Mouse (Mus musculus) liver, embryonic 16.5 days (tissue): Measurements from ENCODE around the gene Cntd1. TPM values are rescaled to one million over a fixed set of nuclear protein-coding genes. Genes with fewer than 3 reads are reported as not detected.

Source experiments
- ATAC-seq: fragments of 200-750 bp; cut with Nextera tagmentation; 2 replicates; pipeline ENCODE4 v1.8.0; 2017; ENCODE audit warnings: low read depth, mild to moderate bottlenecking, moderate number of reproducible peaks, moderate library complexity
- H3K27ac ChIP-seq: fragments of 300-500 bp; sonication (generic); 2 replicates; pipeline ENCODE4 v1.5.1; 2014; ENCODE audit warnings: mild to moderate bottlenecking, low read length
- H3K27me3 ChIP-seq: fragments of 300-500 bp; sonication (generic); 2 replicates; pipeline ENCODE4 v1.6.1; 2014; ENCODE audit warnings: low read depth, low read length, mixed read lengths; ENCODE audit not compliant: control insufficient read depth, insufficient read depth
- H3K36me3 ChIP-seq: fragments of 300-500 bp; sonication (generic); 2 replicates; pipeline ENCODE4 v1.6.1; 2014; ENCODE audit warnings: mild to moderate bottlenecking; ENCODE audit not compliant: control insufficient read depth, insufficient read depth
- H3K4me1 ChIP-seq: fragments of 300-500 bp; sonication (generic); 2 replicates; pipeline ENCODE4 v1.6.1; 2014; ENCODE audit warnings: low read depth, low read length, mixed read lengths; ENCODE audit not compliant: control insufficient read depth
- H3K4me2 ChIP-seq: fragments of 300-500 bp; sonication (generic); 2 replicates; pipeline ENCODE4 v1.6.1; 2014; ENCODE audit warnings: low read depth, low read length, mixed read lengths
- H3K4me3 ChIP-seq: fragments of 300-500 bp; sonication (generic); 2 replicates; pipeline ENCODE4 v1.5.1; 2014; ENCODE audit warnings: low read depth, mild to moderate bottlenecking, low read length
- H3K9ac ChIP-seq: fragments of 300-500 bp; sonication (generic); 2 replicates; pipeline ENCODE4 v1.6.1; 2014; ENCODE audit warnings: low read depth, low read length
- H3K9me3 ChIP-seq: fragments of 300-500 bp; sonication (generic); replicated peaks from 2 replicates; pipeline ENCODE4 v1.6.1; 2016; ENCODE audit warnings: low read length; ENCODE audit not compliant: control insufficient read depth
- WGBS: fragments of 180-500 bp; shearing (Covaris S2); extraction: QIAGEN DNeasy Blood & Tissue Kit; methylation state at CpG from one replicate; pipeline ENCODE4 v1.1.7; 2014; ENCODE audit not compliant: insufficient replicate concordance; 5-methylcytosine and 5-hydroxymethylcytosine counted together
- polyA plus RNA-seq: library from polyadenylated mRNA; unstranded; fragments of >200 nt; fragmentation: Nextera tagmentation; extraction: Ambion mirVana; gene quantifications from 2 replicates; pipeline ENCODE4 v1.2.1, GENCODE M21; 2015

Gene Cntd1
- polyA plus RNA-seq, 1 experiment from 2014 or later, result 0.70 TPM

DNA sequence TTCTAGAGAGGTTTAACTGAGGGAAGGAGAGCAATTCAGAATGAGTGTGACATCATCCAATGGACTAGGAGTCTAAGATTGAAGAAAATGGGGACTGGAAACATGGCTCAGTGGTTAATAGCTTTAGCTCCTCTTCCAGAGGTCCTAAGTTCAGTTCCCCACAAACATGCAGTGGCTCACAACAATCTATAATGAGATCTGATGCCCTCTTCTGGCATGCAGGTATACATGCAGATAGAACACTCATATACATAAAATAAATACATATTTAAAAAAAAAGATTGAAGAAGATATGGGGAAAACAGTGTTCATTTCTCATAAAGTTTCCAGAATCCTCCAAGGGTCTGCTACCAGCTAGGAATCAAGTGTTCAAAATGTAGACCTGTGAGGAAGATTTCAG, 43.4 kb upstream of the Cntd1 start:
- Histone ChIP-seq H3K27ac (no peak overlapping the region), H3K9ac (no peak overlapping the region), H3K9me3 (no peaks in the 10 kb centered on the region), H3K4me2 (no peak overlapping the region), H3K4me3 (no peak overlapping the region), H3K36me3 (no peaks in the 10 kb centered on the region), H3K27me3 (peaks cover 15% of the 10 kb centered on the region), H3K4me1 (no peaks in the 10 kb centered on the region; the same call in 1 of the 2 replicates)
- ATAC-seq, result no peak

DNA sequence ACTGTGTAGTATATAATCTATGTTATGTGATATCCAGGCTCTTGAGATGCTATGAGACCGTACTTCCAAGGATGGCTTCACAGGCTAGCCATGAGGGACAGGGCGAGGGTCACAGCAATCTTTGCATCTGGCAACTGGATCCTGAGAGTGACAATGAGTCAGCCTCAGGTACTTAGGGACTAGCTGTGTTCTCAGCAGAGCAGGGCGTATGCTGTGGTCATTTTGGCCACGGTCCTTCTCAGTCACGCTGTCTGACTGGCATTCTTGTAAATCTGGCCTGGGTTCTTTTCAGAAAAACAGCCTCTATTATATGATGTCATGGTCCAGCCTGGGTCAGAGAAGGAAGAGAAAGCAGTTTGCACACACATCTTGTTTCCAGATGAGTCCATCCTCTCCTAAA, 42.0 kb upstream of the Cntd1 start:
- Histone ChIP-seq H3K36me3 (no peaks in the 10 kb centered on the region), H3K9ac (no peak overlapping the region), H3K4me3 (no peak overlapping the region), H3K4me2 (no peak overlapping the region), H3K27ac (no peak overlapping the region), H3K4me1 (no peaks in the 10 kb centered on the region; the same call in 1 of the 2 replicates), H3K27me3 (peaks cover 4% of the 10 kb centered on the region), H3K9me3 (no peaks in the 10 kb centered on the region)
- 75% methylated on average over 5 of the region's 5 CpGs for WGBS
- ATAC-seq, result no peak

DNA sequence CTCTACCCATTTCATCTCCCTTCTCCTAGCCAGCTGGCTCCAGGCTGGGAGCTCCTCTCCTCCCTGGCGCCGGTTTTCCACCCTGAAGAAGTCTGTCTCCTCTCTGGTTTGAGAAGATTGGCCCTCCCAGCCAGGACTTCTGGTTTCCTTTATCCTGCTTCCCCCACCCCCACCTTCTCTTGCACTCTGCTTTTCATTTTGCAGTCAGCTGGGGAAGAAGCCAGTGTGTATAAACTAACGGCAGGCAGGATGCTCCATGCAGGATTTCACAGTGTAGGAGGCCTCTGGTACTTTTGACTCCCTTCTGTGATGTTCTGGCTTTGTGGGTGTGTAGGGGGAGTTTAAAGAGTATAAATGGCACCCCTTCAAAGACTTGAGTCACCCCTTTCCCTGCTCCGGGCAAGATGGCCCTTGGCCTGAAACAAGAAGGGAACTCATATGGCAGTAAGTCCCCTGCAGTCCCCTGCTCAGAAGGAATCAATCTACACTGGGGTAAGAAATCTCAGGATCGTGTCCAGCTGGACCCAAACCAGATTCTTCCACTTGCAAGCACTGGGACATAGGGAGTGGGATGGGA, 40.7 kb upstream of the Cntd1 start:
- Histone ChIP-seq H3K9me3 (no peaks in the 10 kb centered on the region), H3K4me2 (no peak overlapping the region), H3K4me1 (no peaks in the 10 kb centered on the region), H3K9ac (no peak overlapping the region), H3K4me3 (no peak overlapping the region), H3K36me3 (no peaks in the 10 kb centered on the region), H3K27me3 (peaks cover 3% of the 10 kb centered on the region), H3K27ac (no peak overlapping the region)
- ATAC-seq, result no peak
- WGBS, result 48% methylated on average over 5 of the region's 5 CpGs

DNA sequence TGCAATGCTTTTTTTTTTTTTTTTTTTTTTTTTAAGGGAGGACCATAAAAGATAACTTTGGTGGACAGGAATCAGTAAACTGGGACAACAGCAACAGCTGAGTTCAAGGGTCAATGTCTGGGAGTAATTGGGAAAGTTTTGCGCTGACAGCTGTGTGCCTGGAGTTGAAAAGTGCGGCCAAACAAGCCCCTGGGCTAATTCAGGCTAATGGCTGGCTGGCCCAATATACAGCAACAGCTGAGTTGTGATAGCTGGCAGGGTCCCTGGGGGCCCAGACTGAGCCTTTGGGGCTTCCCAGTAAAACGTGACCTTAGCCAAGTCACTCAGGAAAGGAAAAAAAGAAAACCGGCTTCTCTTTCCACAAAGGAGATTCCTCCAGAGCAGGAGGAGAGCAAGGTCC, 33.7 kb upstream of the Cntd1 start:
- no peak overlapping the region for H3K4me2 ChIP-seq
- no peak for ATAC-seq
- no peak overlapping the region for H3K4me3 ChIP-seq
- no peak overlapping the region for H3K9ac ChIP-seq
- H3K9me3 ChIP-seq, result no peaks in the 10 kb centered on the region
- no peaks in the 10 kb centered on the region for H3K36me3 ChIP-seq
- H3K4me1 ChIP-seq, result peaks cover 4% of the 10 kb centered on the region
- no peak overlapping the region for H3K27ac ChIP-seq
- 45% methylated on average over 4 of the region's 4 CpGs for WGBS
- peaks cover 51% of the 10 kb centered on the region for H3K27me3 ChIP-seq

DNA sequence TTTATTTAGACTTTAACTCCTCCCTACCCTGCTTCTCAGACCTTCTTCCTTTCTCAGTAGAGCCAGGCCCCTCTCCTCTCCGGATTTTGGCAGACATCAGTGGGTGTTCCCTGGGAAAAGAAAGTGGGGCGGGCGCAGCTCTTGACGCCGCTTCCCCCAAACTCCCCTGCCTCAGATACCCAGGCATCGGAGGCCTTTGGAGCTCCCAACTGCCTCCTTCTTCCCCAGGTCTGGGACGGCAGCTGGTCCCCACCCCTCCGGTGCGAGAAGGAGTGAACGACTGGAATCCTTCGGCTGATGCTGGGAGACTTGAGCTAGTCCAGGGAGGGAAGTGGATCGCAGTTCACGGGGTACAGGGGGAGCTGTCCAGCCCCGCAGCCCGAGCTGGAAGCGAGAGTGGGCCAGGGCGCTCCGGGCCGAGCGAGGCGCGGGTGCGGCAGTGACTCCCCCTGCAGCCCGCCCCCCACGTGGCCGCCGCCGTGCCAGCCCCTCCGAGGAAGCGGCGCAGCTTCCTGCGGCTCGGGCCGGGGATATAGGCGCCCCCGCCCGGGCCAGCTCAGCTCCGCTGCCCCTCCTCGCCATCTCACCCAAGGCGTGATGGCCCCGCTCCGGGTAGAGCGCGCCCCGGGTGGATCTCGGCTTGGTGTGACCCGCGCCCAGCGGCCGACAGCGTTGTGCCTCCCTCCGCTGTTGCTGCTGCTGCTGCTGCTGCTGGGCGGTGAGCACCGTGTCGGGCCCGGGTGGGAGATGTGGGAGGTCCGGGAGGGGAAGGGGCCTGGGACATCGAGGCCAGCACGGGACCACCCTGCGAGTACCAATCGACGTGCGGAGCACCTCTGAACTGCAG, 32.7 kb upstream of the Cntd1 start, which contains the start of gene Ramp2:
Gene Ramp2 (plus strand): TSS at position 174 of the 847 bp plus-strand sequence.
- Histone ChIP-seq H3K9me3 (no peaks in the 10 kb centered on the region), H3K27me3 (peaks cover 51% of the 10 kb centered on the region), H3K4me2 (peak within 1 kb of the TSS; percentile 61), H3K36me3 (no peaks in the 10 kb centered on the region), H3K27ac (no peak within 1 kb of the TSS), H3K4me1 (peaks cover 4% of the 10 kb centered on the region), H3K9ac (peak within 1 kb of the TSS; percentile 26; the same call in 1 of the 2 replicates), H3K4me3 (peak within 1 kb of the TSS; percentile 54)
- 4% methylated on average over 62 of the region's 63 CpGs for WGBS
- peak; percentile 40; the same call in 1 of the 2 replicates for ATAC-seq

DNA sequence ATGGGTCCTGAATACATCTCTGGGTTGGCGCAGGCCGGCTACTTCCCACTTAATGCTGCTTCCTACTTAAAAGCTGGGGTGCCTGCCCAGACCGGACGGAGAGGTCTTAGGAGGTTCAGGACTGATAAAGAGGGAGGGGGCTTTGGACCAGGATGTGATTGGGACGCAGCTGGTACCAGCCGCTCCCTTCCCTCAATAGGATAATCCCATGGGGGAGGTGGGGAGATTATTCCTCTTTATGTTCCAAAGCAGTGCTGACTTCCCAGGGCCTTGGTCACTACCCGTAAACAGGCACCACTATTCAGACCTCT, 32.2 kb upstream of the Cntd1 start:
- no peak overlapping the region for H3K27ac ChIP-seq
- peaks cover 4% of the 10 kb centered on the region for H3K4me1 ChIP-seq
- H3K36me3 ChIP-seq, result no peaks in the 10 kb centered on the region
- peaks cover 51% of the 10 kb centered on the region for H3K27me3 ChIP-seq
- H3K4me3 ChIP-seq, result peak overlapping the region; percentile 54
- ATAC-seq, result peak; percentile 33; the same call in 1 of the 2 replicates
- H3K9me3 ChIP-seq, result no peaks in the 10 kb centered on the region
- no peak overlapping the region; the same call in 1 of the 2 replicates for H3K9ac ChIP-seq
- WGBS, result 10% methylated on average over 7 of the region's 7 CpGs
- H3K4me2 ChIP-seq, result peak overlapping the region; percentile 61

DNA sequence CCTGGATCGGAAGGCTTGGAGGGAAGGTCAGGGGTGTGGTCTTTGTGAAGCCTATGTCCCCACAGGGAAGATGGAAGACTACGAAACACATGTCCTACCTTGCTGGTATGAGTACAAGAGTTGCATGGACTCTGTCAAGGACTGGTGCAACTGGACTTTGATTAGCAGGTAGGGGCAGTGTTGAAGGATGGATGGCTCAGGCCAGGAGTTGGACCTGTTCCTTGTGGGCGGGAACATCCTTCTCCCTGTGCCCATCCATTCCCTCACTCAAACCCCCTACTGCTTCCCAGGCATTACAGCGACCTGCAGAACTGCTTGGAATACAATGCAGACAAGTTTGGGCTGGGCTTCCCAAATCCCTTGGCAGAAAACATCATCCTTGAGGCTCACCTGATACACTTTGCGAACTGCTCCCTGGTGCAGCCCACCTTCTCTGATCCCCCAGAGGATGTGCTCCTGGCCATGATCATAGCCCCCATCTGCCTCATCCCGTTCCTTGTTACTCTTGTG, 31.2 kb upstream of the Cntd1 start:
- Histone ChIP-seq H3K9ac (no peak overlapping the region), H3K4me3 (no peak overlapping the region), H3K4me2 (no peak overlapping the region), H3K27me3 (peaks cover 51% of the 10 kb centered on the region), H3K36me3 (no peaks in the 10 kb centered on the region), H3K27ac (no peak overlapping the region), H3K9me3 (no peaks in the 10 kb centered on the region), H3K4me1 (peaks cover 5% of the 10 kb centered on the region)
- WGBS, result 57% methylated on average over 6 of the region's 6 CpGs
- no peak for ATAC-seq

DNA sequence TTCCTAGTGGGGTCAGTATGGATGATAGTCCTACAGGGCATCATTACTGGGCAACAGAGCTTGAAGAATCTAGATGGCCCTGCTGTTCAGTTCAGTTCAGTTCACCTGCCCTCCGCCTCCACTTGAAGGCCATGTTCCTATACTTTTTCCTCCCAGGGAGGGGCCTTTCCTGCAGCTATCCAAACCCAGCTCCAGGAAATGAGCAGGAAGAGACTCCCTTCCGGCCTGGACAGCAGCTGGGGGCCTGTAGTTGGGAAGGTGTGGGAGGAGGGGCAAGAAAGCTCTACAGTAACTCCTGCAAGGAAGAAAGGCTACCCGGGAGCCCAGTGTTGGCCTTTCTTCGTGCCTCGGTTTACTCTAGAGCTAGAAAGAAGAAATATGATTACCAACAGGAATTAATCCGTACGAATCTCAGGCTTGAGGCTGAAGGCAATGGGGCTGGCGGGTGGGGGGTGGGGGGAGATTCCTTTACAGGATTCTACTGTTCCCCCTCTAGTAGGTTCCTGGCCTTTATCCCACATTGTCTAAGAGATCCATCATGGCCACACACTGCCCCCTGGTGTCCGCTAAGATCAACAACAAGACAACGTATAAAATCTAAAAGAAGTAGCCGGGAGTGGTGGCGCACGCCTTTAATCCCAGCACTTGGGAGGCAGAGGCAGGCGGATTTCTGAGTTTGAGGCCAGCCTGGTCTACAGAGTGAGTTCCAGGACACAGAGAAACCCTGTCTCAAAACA, 30.4 kb upstream of the Cntd1 start:
- Histone ChIP-seq H3K27me3 (peaks cover 48% of the 10 kb centered on the region), H3K4me2 (no peak overlapping the region), H3K4me3 (no peak overlapping the region), H3K36me3 (no peaks in the 10 kb centered on the region), H3K9ac (no peak overlapping the region), H3K9me3 (no peaks in the 10 kb centered on the region), H3K4me1 (peaks cover 9% of the 10 kb centered on the region), H3K27ac (no peak overlapping the region)
- no peak for ATAC-seq
- WGBS, result 32% methylated on average over 14 of the region's 14 CpGs
